Mouse (Mus musculus) heart, embryonic 16.5 days (tissue): ENCODE data around the gene C8a. TPM values are rescaled to one million over a fixed set of nuclear protein-coding genes. Genes with fewer than 3 reads are reported as not detected.

Experiments
- ATAC-seq: fragments of 200-750 bp; cut with Nextera tagmentation; replicated peaks from 2 replicates; pipeline ENCODE4 v1.8.0; 2017; ENCODE audit warnings: moderate number of reproducible peaks; ENCODE audit not compliant: insufficient read depth, low FRiP score; ENCODE audit errors: extremely low read depth
- H3K27ac ChIP-seq: fragments of 300-500 bp; sonication (generic); 2 replicates; pipeline ENCODE4 v1.5.1; 2014; ENCODE audit warnings: mild to moderate bottlenecking, low read length, control low read depth, moderate library complexity
- H3K27me3 ChIP-seq: fragments of 300-500 bp; sonication (generic); 2 replicates; pipeline ENCODE4 v1.6.1; 2014; ENCODE audit warnings: low read length, mixed read lengths; ENCODE audit not compliant: control insufficient read depth, insufficient read depth
- H3K36me3 ChIP-seq: fragments of 300-500 bp; sonication (generic); 2 replicates; pipeline ENCODE4 v1.6.1; 2014; ENCODE audit not compliant: control insufficient read depth, insufficient read depth
- H3K4me1 ChIP-seq: fragments of 300-500 bp; sonication (generic); 2 replicates; pipeline ENCODE4 v1.6.1; 2014; ENCODE audit warnings: low read length, mixed read lengths; ENCODE audit not compliant: control insufficient read depth, insufficient read depth
- H3K4me2 ChIP-seq: fragments of 300-500 bp; sonication (generic); 2 replicates; pipeline ENCODE4 v1.6.1; 2014; ENCODE audit warnings: low read depth, mild to moderate bottlenecking, control low read depth, low read length
- H3K4me3 ChIP-seq: fragments of 300-500 bp; sonication (generic); 2 replicates; pipeline ENCODE4 v1.5.1; 2014; ENCODE audit warnings: mild to moderate bottlenecking, control low read depth, low read length
- H3K9ac ChIP-seq: fragments of 300-500 bp; sonication (generic); 2 replicates; pipeline ENCODE4 v1.6.1; 2014; ENCODE audit warnings: low read length, control low read depth
- H3K9me3 ChIP-seq: fragments of 300-500 bp; sonication (generic); replicated peaks from 2 replicates; pipeline ENCODE4 v1.6.1; 2016; ENCODE audit warnings: low read length; ENCODE audit not compliant: control insufficient read depth
- WGBS: fragments of 180-500 bp; shearing (Covaris S2); extraction: QIAGEN DNeasy Blood & Tissue Kit; methylation state at CpG from one replicate; pipeline ENCODE4 v1.1.7; 2014; 5-methylcytosine and 5-hydroxymethylcytosine counted together
- polyA plus RNA-seq: library from polyadenylated mRNA; unstranded; fragments of >200 nt; fragmentation: Nextera tagmentation; extraction: Ambion mirVana; gene quantifications from 2 replicates; pipeline ENCODE4 v1.2.1, GENCODE M21; 2015

The C8a gene
- polyA plus RNA-seq, 1 experiment from 2014 or later: not detected

- no peak for ATAC-seq
- no peaks in the 10 kb centered on the region for H3K36me3 ChIP-seq
- H3K27ac ChIP-seq: no peak overlapping the region
- no peak overlapping the region for H3K4me2 ChIP-seq
- 78% methylated on average over 19 of the region's 19 CpGs for WGBS
- no peaks in the 10 kb centered on the region for H3K27me3 ChIP-seq
- H3K9me3 ChIP-seq: no peaks in the 10 kb centered on the region
- no peak overlapping the region for H3K4me3 ChIP-seq
- H3K9ac ChIP-seq: no peak overlapping the region
- no peaks in the 10 kb centered on the region for H3K4me1 ChIP-seq
These were observed 70.6 kb downstream of the C8a start for GRCm38 (mm10) chr4:104805414-104806257.

DNA sequence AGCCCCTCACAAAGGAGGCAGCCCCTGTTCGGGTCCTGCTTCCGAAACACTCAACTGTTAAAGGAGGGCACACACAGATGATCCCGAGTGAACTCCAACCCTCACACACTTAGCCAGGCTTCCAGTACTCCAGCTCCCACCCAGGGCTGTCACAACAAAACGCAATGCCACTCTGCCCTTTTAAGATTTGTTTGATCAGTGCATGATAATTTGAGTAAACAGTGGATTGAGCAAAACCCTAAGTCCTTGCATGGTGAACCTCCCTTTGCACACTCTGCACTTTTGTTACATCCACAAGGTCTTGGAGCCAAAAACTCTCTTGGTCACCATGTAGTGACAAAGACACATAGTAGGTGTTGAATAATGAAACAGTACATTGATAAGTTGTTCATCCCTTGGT, 72.1 kb downstream of the C8a start:
- ATAC-seq: no peak
- no peaks in the 10 kb centered on the region for H3K4me1 ChIP-seq
- 69% methylated on average over 4 of the region's 4 CpGs for WGBS
- H3K36me3 ChIP-seq: no peaks in the 10 kb centered on the region
- H3K4me3 ChIP-seq: no peak overlapping the region
- H3K9me3 ChIP-seq: no peaks in the 10 kb centered on the region
- H3K27ac ChIP-seq: no peak overlapping the region
- no peak overlapping the region for H3K9ac ChIP-seq
- no peak overlapping the region for H3K4me2 ChIP-seq
- no peaks in the 10 kb centered on the region for H3K27me3 ChIP-seq

DNA sequence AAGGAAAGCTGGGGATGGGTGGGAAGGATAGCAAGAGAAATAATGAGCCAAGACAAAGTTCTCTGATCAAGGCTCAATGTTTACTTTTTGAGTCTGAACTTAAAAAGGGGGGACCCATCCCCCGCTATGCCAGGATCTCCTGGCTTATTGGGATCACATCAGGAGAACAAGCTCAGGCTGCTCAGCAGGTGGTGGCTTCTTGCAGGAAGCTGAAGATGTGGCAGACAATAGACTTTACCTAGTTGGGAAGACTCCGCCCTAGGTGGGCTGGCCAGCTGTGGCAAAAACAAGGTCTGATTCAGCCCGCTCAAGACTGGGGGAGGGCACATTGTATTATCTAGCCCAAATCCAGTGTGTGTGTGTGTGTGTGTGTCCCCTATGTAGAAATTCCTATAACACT, 74.6 kb downstream of the C8a start:
- H3K9ac ChIP-seq: no peak overlapping the region
- H3K36me3 ChIP-seq: no peaks in the 10 kb centered on the region
- H3K4me2 ChIP-seq: no peak overlapping the region
- ATAC-seq: no peak
- 83% methylated on average over 3 of the region's 3 CpGs for WGBS
- no peaks in the 10 kb centered on the region for H3K4me1 ChIP-seq
- H3K9me3 ChIP-seq: no peaks in the 10 kb centered on the region
- H3K4me3 ChIP-seq: no peak overlapping the region
- no peaks in the 10 kb centered on the region for H3K27me3 ChIP-seq
- H3K27ac ChIP-seq: no peak overlapping the region

GRCm38 (mm10) chr4:104798951-104799350, 77.2 kb downstream of the C8a start:
- H3K4me3 ChIP-seq: no peak overlapping the region
- H3K27me3 ChIP-seq: no peaks in the 10 kb centered on the region
- H3K9me3 ChIP-seq: no peaks in the 10 kb centered on the region
- WGBS: 82% methylated on average over 9 of the region's 9 CpGs
- H3K36me3 ChIP-seq: no peaks in the 10 kb centered on the region
- no peak overlapping the region for H3K9ac ChIP-seq
- ATAC-seq: no peak
- no peak overlapping the region for H3K4me2 ChIP-seq
- H3K4me1 ChIP-seq: no peaks in the 10 kb centered on the region
- H3K27ac ChIP-seq: no peak overlapping the region

DNA sequence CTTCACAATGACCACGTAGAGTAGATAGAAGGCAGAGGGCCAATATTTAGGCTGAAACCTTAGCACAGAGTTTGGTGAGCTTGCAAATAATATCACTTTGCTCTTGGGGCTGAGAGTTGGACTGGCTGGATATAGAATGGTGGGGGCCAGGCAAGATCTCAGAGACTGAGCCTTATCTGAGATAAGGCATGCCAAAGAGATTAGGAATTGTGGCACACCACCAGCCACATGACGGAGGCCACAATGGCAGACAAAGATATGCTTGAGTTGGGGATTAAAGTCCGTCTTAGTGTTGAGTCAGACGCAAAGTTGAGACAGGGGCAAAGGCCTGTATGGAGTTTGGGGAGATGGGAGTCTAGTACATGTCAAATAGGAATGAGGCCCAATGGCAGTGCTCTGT, 84.1 kb downstream of the C8a start:
- Histone ChIP-seq H3K4me1 (no peaks in the 10 kb centered on the region), H3K27me3 (no peaks in the 10 kb centered on the region), H3K4me2 (no peak overlapping the region), H3K36me3 (no peaks in the 10 kb centered on the region), H3K4me3 (no peak overlapping the region), H3K9ac (no peak overlapping the region), H3K9me3 (no peaks in the 10 kb centered on the region), H3K27ac (no peak overlapping the region)
- ATAC-seq: no peak
- WGBS: 63% methylated on average over 4 of the region's 4 CpGs

DNA sequence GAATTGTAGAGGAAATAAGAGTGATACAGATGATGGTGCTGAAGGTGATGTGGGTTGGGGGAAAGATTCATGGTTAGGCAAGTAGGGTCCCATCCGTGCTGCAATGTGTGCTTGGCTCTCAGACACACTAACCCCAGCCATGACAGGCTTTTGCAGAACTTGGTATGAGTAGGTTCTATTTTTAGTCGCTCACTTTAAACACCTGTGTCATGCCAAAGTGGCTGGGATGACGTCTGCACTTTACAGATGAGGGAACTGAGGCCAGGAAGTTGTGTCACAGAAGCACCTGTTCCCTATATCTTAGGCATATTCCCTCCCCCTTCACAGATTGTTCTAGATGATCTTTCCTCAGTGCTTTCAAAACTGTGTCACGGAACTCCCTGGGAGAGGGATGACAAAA, 93.9 kb downstream of the C8a start:
- Histone ChIP-seq H3K36me3 (no peaks in the 10 kb centered on the region), H3K27ac (no peak overlapping the region), H3K4me3 (no peak overlapping the region), H3K4me2 (no peak overlapping the region), H3K4me1 (no peaks in the 10 kb centered on the region), H3K9ac (no peak overlapping the region), H3K9me3 (no peaks in the 10 kb centered on the region), H3K27me3 (no peaks in the 10 kb centered on the region)
- ATAC-seq: no peak
- 60% methylated on average over 4 of the region's 4 CpGs for WGBS

- no peaks in the 10 kb centered on the region for H3K36me3 ChIP-seq
- H3K9ac ChIP-seq: no peak overlapping the region
- no peak for ATAC-seq
- no peak overlapping the region for H3K4me3 ChIP-seq
- H3K27ac ChIP-seq: no peak overlapping the region
- H3K9me3 ChIP-seq: no peaks in the 10 kb centered on the region
- no peaks in the 10 kb centered on the region for H3K4me1 ChIP-seq
- H3K4me2 ChIP-seq: no peak overlapping the region
- 89% methylated on average over 3 of the region's 3 CpGs for WGBS
- no peaks in the 10 kb centered on the region for H3K27me3 ChIP-seq
These were observed 94.8 kb downstream of the C8a start for GRCm38 (mm10) chr4:104781441-104781840.

GRCm38 (mm10) chr4:104779460-104779859, 96.7 kb downstream of the C8a start:
- no peaks in the 10 kb centered on the region for H3K27me3 ChIP-seq
- WGBS: 77% methylated on average over 5 of the region's 5 CpGs
- no peak for ATAC-seq
- H3K36me3 ChIP-seq: no peaks in the 10 kb centered on the region
- no peak overlapping the region for H3K27ac ChIP-seq
- H3K4me1 ChIP-seq: no peaks in the 10 kb centered on the region
- no peak overlapping the region for H3K9ac ChIP-seq
- no peak overlapping the region for H3K4me2 ChIP-seq
- no peaks in the 10 kb centered on the region for H3K9me3 ChIP-seq
- no peak overlapping the region for H3K4me3 ChIP-seq

GRCm38 (mm10) chr4:104775601-104776000, 100.6 kb downstream of the C8a start:
- H3K9me3 ChIP-seq: no peaks in the 10 kb centered on the region
- H3K4me1 ChIP-seq: no peaks in the 10 kb centered on the region
- ATAC-seq: no peak
- 67% methylated on average over 3 of the region's 3 CpGs for WGBS
- H3K27me3 ChIP-seq: no peaks in the 10 kb centered on the region
- no peak overlapping the region for H3K4me2 ChIP-seq
- H3K9ac ChIP-seq: no peak overlapping the region
- no peak overlapping the region for H3K27ac ChIP-seq
- H3K36me3 ChIP-seq: no peaks in the 10 kb centered on the region
- no peak overlapping the region for H3K4me3 ChIP-seq
